Mouse (Mus musculus): ENCODE measurements around the gene 4930539E08Rik. TPM values are rescaled to one million over a fixed set of nuclear protein-coding genes. Genes with fewer than 3 reads are reported as not detected.

Gene 4930539E08Rik
- polyA plus RNA-seq, 1 experiment from 2014 or later = 0.25 TPM

DNA sequence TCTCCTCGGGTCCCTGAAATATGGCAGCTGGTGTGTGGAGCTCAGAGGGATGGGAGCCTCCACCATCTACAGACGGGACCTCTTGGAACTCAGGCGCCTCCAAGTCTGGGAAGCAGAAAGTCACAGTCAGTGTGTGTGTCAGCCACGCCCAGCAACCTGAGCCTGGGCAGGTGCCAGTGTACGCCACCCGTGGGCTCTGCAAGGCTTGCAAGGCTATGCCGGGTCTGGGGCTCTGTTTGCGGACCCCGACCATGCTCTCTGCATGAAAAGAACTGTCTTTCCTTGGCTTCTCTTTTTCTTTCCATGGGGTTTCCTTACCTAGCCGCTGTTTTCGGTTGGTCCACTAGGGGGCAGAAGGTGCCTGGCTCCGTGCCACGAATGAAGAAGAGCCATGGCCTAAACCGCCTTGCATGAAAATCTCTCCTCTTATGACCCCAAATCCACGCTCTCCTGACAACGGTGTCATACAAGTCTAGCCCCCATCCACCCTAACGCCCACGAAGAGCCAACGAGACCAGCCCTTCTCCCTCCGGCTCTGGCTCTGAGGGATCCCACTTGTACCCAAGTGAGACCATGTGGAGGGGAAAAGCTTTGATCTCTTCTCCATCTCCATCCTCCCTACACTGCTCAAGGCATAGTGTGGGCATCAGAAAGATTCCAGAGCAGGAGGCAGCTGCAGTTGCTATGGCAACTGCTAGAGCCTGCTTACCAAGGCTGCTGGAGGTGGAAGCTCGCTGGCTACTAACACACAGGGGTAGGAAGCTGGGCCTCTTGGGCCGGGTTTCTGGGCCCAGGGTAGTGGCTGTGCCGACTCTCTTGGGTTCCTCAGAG is 10.4 kb downstream of the 4930539E08Rik start:
- H3K4me2 ChIP-seq = no peak overlapping the region
- WGBS = 37% methylated on average over 23 of the region's 23 CpGs

DNA sequence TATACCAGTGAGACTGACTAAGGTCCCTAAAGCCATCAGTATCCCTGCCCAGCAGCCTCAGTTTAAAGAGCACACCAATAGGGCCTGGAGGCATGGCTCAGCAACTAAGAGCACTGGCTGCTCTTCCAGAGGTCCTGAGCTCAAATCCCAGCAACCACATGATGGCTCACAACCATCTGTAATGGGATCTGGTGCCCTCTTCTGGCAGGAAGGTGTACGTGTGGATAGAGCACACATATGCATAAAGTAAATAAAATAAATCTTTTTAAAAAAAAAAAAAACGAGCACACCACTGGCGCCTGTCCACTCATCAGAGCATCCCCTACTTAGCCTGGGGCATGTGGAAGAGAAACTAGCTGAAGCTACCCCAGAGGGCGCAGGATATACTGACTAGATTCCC is 13.6 kb downstream of the 4930539E08Rik start:
- peaks cover 19% of the 10 kb centered on the region for H3K4me1 ChIP-seq (replicated peaks)
- H3K9me3 ChIP-seq = no peaks in the 10 kb centered on the region
- no peak overlapping the region for H3K4me2 ChIP-seq
- H3K27ac ChIP-seq (replicated peaks) = no peak overlapping the region
- 68% methylated on average over 4 of the region's 4 CpGs for WGBS
- no peak for ATAC-seq (ENCODE audit: low read depth)
- no peaks in the 10 kb centered on the region for H3K27me3 ChIP-seq
- H3K4me3 ChIP-seq = no peak overlapping the region
- H3K36me3 ChIP-seq = no peaks in the 10 kb centered on the region
- no peak overlapping the region for H3K9ac ChIP-seq

More for the DNA sequence above, 10.4 kb downstream of the 4930539E08Rik start:
- peaks cover 20% of the 10 kb centered on the region for H3K4me1 ChIP-seq (replicated peaks)
- H3K9me3 ChIP-seq = no peaks in the 10 kb centered on the region
- peak overlapping the region; percentile 80 for H3K27ac ChIP-seq (replicated peaks)
- H3K9ac ChIP-seq = peak overlapping the region; percentile 38; the same call in 1 of the 2 replicates
- peak; percentile 89 for ATAC-seq (ENCODE audit: low read depth)
- no peak overlapping the region for H3K4me3 ChIP-seq
- peaks cover 8% of the 10 kb centered on the region; the same call in 1 of the 2 replicates for H3K27me3 ChIP-seq
- H3K36me3 ChIP-seq = no peaks in the 10 kb centered on the region

DNA sequence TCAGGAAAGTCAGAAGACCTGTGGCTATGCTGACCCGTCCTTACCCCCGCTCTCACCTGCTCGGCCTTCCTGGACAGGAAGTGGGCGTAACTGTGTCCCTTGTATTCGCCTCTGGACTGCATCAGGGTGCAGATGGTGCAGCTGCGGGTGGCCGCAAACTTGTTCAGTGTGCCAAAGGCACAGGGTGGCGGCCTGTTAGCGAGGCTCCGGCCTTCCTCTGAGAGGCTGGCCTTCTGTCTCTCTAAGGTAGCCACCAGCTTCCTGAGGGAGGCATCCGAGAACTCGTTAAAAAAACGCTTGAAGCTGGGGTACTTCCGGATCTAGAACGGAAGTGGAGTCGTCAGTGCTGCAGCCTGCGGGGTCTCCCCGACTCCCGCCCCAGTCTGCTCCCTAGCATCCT is 15.7 kb downstream of the 4930539E08Rik start:
- H3K4me2 ChIP-seq = no peak overlapping the region
- H3K9me3 ChIP-seq = no peaks in the 10 kb centered on the region
- 82% methylated on average over 19 of the region's 19 CpGs for WGBS

DNA sequence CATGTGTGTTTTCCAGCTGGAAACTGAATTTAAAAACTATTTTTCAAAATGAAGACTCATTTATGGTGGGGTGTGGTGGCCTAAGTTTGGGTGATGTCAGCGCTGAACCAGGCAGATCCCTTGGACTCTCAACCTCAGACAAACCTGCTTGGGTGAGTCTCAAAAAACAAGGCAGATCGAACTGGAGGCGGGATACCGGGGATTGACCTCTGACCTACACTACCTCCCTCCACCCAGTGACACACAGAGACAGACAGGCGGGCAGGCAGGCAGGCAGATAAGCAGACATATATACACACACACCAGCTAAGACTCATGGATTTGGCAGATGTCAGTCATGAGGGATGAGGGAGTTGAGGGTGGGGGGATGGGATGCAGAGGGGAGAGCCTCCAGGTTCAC is 16.9 kb downstream of the 4930539E08Rik start:
- H3K4me2 ChIP-seq = no peak overlapping the region
- no peak for ATAC-seq (ENCODE audit: low read depth)
- no peak overlapping the region for H3K9ac ChIP-seq
- H3K27me3 ChIP-seq = no peaks in the 10 kb centered on the region
- 87% methylated on average over 5 of the region's 5 CpGs for WGBS
- no peak overlapping the region for H3K27ac ChIP-seq (replicated peaks)
- H3K36me3 ChIP-seq = no peaks in the 10 kb centered on the region
- H3K4me1 ChIP-seq (replicated peaks) = peaks cover 7% of the 10 kb centered on the region; the same call in 1 of the 2 replicates
- no peak overlapping the region for H3K4me3 ChIP-seq
- H3K9me3 ChIP-seq = no peaks in the 10 kb centered on the region; the same call in 1 of the 2 replicates

More for the DNA sequence above, 15.7 kb downstream of the 4930539E08Rik start:
- Histone ChIP-seq H3K4me1 (replicated peaks) (peaks cover 9% of the 10 kb centered on the region), H3K4me3 (no peak overlapping the region), H3K36me3 (no peaks in the 10 kb centered on the region), H3K27me3 (no peaks in the 10 kb centered on the region), H3K27ac (replicated peaks) (no peak overlapping the region), H3K9ac (no peak overlapping the region)
- ATAC-seq (ENCODE audit: low read depth) = no peak

DNA sequence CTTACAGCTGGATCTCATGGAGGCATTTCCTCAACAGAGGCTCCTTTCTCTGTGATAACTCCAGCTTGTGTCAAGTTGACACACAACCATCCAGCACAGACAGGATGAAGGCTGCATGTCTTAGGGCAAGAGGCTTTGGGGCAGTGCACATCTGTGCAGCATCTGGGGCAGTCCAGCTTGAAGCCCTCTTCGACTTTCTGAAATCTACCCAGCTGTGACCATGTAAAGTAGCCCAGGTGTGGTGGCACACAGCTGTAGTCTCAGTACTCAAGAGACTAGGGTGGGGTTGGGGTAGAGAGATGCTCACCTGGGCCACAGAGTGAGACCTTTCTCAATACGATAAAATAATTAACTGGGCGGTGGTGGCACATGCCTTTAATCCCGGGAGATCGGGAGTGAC is 17.3 kb downstream of the 4930539E08Rik start:
- 85% methylated on average over 5 of the region's 5 CpGs for WGBS
- peaks cover 7% of the 10 kb centered on the region; the same call in 1 of the 2 replicates for H3K4me1 ChIP-seq (replicated peaks)

DNA sequence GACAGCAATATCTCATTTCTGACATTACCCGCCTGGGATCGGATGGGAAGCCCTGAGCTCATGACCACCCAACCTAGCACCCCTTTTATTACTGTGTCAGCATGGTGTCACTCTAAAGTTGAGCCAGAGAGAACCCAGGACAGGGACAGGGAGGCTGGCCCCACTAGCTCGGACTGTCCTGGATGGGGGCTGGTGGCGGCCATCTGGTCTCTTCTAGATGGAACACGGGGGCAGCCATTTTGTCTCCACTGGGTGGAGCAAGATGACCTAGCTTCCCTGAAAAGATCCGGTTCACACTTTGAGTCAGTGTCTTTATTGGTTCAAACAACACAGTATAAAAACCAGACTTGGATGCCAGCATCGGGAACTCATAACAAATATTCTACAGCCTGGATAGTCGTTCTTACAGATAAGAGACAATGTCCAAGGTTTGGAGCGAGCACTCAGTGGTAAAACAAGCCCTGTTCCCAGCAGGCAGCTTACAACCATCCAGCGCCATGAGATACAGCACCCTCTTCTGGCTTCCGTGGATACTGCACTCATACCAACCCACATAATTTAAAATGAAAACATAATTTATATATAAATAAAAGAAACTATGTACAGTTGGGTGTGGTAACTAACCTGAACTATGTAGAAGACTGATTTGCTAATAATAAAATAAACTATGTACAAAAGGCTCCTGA is 18.9 kb downstream of the 4930539E08Rik start:
- Histone ChIP-seq H3K4me2 (no peak overlapping the region), H3K9ac (no peak overlapping the region), H3K9me3 (no peaks in the 10 kb centered on the region; the same call in 1 of the 2 replicates), H3K36me3 (no peaks in the 10 kb centered on the region), H3K4me1 (replicated peaks) (peaks cover 7% of the 10 kb centered on the region; the same call in 1 of the 2 replicates), H3K4me3 (no peak overlapping the region), H3K27ac (replicated peaks) (no peak overlapping the region), H3K27me3 (no peaks in the 10 kb centered on the region)
- WGBS = 88% methylated on average over 11 of the region's 11 CpGs
- ATAC-seq (ENCODE audit: low read depth) = no peak

More for the DNA sequence above, 17.3 kb downstream of the 4930539E08Rik start:
- Histone ChIP-seq H3K4me3 (no peak overlapping the region), H3K4me2 (no peak overlapping the region), H3K27ac (replicated peaks) (no peak overlapping the region), H3K36me3 (no peaks in the 10 kb centered on the region), H3K9ac (no peak overlapping the region), H3K9me3 (no peaks in the 10 kb centered on the region; the same call in 1 of the 2 replicates), H3K27me3 (no peaks in the 10 kb centered on the region)
- no peak for ATAC-seq (ENCODE audit: low read depth)

DNA sequence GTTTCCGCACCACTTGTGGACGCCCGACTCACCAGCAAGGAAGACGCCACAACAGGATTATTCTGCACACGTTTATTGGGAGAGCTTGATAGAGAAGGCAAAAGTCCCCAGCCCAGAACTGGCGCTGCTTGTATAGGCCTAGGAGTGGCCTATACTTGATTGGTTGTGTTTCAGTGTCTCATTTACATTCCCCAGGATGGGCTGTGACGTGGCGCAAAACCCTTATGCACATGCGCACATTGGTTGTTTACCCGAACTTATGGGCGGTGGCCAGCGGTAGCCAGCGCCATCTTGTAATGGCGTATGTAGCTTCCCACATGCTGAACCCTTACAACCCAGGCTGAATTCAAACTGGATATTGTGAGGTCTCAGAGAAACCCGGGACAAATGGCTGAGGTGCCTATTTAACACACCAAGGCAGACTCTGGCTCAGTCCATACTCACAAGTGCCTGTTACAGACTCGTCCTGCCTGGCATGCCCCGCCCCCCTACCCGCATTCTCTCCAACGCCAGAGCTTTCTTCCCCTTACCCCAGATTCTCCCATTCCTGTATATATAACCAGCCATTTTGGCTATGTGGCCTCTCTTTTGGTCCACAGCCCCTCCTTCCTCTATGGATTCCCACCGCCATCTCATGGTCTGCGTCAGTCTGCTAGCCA is 19.8 kb downstream of the 4930539E08Rik start:
- no peaks in the 10 kb centered on the region for H3K36me3 ChIP-seq
- ATAC-seq (ENCODE audit: low read depth) = no peak
- no peak overlapping the region for H3K4me3 ChIP-seq
- H3K4me2 ChIP-seq = no peak overlapping the region
- no peaks in the 10 kb centered on the region for H3K27me3 ChIP-seq
- H3K9me3 ChIP-seq = no peaks in the 10 kb centered on the region; the same call in 1 of the 2 replicates
- WGBS = 95% methylated on average over 21 of the region's 21 CpGs
- no peak overlapping the region for H3K9ac ChIP-seq
- H3K27ac ChIP-seq (replicated peaks) = no peak overlapping the region
- peaks cover 7% of the 10 kb centered on the region; the same call in 1 of the 2 replicates for H3K4me1 ChIP-seq (replicated peaks)

DNA sequence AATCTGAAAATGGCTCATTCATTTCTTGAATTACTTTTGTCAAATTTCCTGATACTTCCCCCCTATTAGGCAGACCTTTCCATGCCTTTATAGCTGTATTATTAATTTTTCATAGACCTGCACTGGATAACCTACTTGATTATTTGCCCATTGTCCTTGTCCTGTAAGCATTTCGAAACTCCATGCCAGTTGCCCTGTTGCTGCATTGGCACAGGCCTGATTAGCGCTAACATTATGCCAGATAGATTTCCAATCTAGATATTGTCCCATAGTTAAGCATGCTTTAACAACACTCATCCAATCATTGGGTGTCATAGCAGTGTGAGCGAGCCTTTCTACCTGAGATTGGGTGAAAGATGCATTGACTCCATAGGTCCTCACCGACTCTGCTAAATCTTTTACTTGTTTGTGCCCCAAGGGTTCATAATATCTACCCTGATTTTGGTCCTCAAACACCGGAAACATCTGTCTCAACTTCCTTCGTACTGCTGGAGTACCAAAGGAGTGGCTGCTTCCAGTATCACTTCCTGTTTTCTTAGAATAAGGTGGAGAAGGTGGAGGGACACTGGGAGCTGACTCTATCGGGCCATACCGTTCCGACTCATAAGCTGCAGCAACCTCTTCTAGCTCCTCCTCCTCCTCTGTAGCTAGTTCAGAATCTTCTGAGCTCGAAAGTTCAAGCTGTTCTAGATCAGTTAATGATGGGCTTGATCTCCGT is 20.9 kb downstream of the 4930539E08Rik start:
- 91% methylated on average over 11 of the region's 11 CpGs for WGBS
- Histone ChIP-seq H3K9me3 (no peaks in the 10 kb centered on the region; the same call in 1 of the 2 replicates), H3K27ac (replicated peaks) (no peak overlapping the region), H3K9ac (no peak overlapping the region), H3K4me3 (no peak overlapping the region), H3K4me1 (replicated peaks) (peaks cover 7% of the 10 kb centered on the region; the same call in 1 of the 2 replicates), H3K27me3 (no peaks in the 10 kb centered on the region), H3K4me2 (no peak overlapping the region), H3K36me3 (no peaks in the 10 kb centered on the region)
- ATAC-seq (ENCODE audit: low read depth) = no peak

DNA sequence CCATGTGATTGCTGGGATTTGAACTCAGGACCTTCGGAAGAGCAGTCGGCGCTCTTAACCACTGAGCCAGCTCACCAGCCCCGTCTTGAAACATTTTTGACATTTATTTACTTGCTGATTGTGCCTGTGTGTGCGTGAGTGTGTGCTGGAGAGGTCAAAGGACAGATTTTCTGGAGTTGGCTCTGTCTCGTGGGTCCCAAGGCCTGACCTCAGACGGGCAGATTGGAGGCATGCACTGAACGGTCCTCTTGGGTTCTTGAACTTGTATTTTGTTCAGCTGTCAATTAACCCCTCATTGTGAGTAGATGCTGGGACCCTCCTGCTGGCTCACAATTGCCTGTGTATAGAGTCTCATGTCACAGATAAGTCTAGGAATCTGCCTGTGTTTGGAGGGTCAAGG is 28.9 kb downstream of the 4930539E08Rik start:
- Histone ChIP-seq H3K4me3 (no peak overlapping the region), H3K27me3 (no peaks in the 10 kb centered on the region), H3K4me2 (no peak overlapping the region), H3K36me3 (no peaks in the 10 kb centered on the region), H3K4me1 (replicated peaks) (no peaks in the 10 kb centered on the region), H3K9ac (no peak overlapping the region), H3K9me3 (no peaks in the 10 kb centered on the region; the same call in 1 of the 2 replicates), H3K27ac (replicated peaks) (no peak overlapping the region)
- ATAC-seq (ENCODE audit: low read depth) = no peak
- WGBS = 82% methylated on average over 8 of the region's 8 CpGs

DNA sequence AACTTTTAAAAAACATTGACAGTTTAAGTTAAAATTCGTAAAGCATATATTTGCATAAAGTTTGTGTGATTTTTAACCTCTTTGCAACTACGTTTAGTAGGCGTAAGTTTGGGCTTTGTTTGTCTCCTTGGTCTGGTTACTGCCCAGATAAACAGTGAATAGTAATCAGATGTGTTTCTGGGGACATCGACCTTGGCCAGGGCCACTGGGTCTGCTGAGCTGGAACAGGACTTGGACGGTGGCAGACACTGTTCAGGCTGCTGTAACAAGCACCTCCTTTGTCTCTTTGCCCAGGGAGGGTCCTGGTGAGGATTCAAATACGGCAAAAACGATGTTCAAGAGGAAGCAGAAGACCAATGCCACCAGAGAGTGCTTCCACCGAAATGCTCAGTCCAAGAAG is 29.9 kb downstream of the 4930539E08Rik start:
- Histone ChIP-seq H3K4me2 (no peak overlapping the region), H3K4me1 (replicated peaks) (peaks cover under 1% of the 10 kb centered on the region), H3K9me3 (no peaks in the 10 kb centered on the region; the same call in 1 of the 2 replicates), H3K4me3 (no peak overlapping the region), H3K27me3 (peaks cover 6% of the 10 kb centered on the region), H3K9ac (no peak overlapping the region), H3K36me3 (no peaks in the 10 kb centered on the region), H3K27ac (replicated peaks) (no peak overlapping the region)
- WGBS = 90% methylated on average over 8 of the region's 8 CpGs
- no peak for ATAC-seq (ENCODE audit: low read depth)

DNA sequence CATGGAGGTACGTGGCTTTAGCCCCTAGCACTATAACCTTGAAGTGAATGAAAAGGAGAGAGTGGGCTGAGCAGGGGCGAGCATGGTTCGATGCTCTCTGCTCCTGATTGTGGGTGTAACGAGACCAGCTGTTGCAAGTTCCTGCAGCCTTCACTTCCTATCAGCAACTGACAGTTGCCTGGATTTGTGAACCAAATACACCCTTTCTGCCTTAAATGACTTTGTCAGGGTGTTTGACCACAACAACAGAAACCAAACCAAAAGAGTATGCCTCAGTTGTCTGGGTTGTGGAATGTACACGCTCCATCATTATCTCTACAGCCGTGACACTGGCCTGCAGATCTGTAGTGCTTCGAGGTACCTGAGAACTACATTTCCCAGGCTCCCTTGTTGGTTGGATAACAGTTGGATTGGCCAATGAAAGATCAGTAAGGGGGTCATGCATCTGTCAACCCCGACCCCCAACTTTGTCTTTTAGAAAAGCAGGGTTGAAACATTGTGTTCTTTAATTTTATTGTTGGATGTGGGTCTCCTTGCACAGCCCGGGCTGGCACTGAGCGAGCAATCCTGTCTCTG is 31.1 kb downstream of the 4930539E08Rik start:
- Histone ChIP-seq H3K27ac (replicated peaks) (no peak overlapping the region), H3K9me3 (no peaks in the 10 kb centered on the region; the same call in 1 of the 2 replicates), H3K4me3 (no peak overlapping the region), H3K4me2 (no peak overlapping the region), H3K4me1 (replicated peaks) (peaks cover 4% of the 10 kb centered on the region), H3K9ac (no peak overlapping the region), H3K27me3 (peaks cover 8% of the 10 kb centered on the region), H3K36me3 (no peaks in the 10 kb centered on the region)
- ATAC-seq (ENCODE audit: low read depth) = no peak
- WGBS = 73% methylated on average over 10 of the region's 10 CpGs
